Mouse (Mus musculus): ENCODE measurements at regions not wholly inside any gene's neighbourhood (a gene's known extent, or its start where the extent isn't known, plus 50 kb on each side); places are given as distances from the start of the nearest gene placed in this dataset.

- TF ChIP-seq CTCF (IDR thresholded peaks at IDR 0.05; ENCODE audit: low read depth, low read length) = no peak
- no peak for TF ChIP-seq POLR2A (IDR thresholded peaks at IDR 0.05; ENCODE audit: extremely low read depth, insufficient read depth, low read length)
Observed at GRCm38 (mm10) chr3:39918601-39919000, 612.5 kb upstream of the Intu start.

All from liver, adult 2 months (tissue).